Mouse (Mus musculus): ENCODE data around the gene Gm3149. TPM values are rescaled to one million over a fixed set of nuclear protein-coding genes. Genes with fewer than 3 reads are reported as not detected.

The Gm3149 gene
- not detected in 2 replicates for polyA plus RNA-seq (2012; ENCODE audit: low replicate concordance)

DNA sequence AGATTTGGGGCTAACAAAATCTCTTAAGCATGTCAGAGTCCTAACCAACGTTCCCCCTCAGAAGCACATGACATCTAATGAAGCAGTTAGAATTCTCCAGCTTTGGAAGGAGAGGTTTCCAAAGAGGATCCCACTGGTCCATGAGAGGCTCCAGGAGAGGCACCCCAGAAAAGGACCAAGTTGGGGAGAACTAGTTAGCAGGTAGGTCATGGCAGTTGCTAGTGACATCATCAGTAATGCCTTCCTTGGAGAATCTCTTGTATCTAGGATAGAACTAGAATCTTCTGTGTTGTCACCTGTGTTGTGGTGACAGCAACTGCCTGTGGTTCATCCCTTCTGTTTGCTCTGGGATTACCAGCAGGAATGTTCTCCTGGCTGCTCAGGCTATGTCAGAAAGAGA lies at the start of gene Gm3149:
Gene Gm3149 (plus strand): TSS at position 301 of the 400 bp plus-strand sequence.

DNA sequence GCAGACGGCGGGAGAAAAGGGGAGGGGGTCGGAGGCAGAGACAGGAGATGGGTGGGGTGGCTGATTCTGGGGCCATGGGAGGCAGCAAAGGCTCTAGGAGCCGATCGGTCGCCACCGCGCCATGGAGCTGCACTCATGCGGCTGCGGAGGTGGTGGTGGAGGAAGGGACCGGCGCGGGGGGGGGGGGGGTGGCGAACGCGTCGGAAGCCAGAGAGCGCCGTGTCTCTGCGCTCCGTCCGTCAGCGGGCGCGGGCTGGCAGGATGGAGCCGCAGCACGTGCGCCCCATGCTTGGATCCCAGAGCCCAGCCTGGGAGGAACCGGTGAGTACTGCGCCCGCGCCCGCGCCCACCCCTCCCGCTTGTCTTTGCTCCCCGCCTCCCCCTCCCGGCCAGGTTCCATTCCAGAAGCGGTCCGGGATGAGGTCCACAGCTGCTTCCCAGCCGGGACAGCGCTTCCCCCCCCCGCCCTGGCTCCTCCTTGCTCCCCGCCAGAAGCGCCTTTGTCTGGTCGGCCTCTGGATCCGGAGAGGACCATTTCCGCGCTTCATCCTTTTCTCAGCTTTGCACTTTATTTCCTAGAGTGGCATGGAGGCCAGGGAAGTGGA lies 17.5 kb downstream of the Gm3149 start, which contains the start of gene 2610042L04Rik:
Gene 2610042L04Rik (plus strand): TSS at position 288 of the 605 bp plus-strand sequence.

Other genes with a start within 250 kb of the Gm3149 start
- gene Gm3115, start 233.2 kb upstream of the Gm3149 start, polyA plus RNA-seq (2012; ENCODE audit: low replicate concordance) = not detected in 2 replicates
- gene Gm8108, start 206.8 kb upstream of the Gm3149 start, polyA plus RNA-seq (2012; ENCODE audit: low replicate concordance) = not detected in 2 replicates
- gene Gm3127, start 152.3 kb upstream of the Gm3149 start, polyA plus RNA-seq (2012; ENCODE audit: low replicate concordance) = not detected in 2 replicates
- gene Gm2974, start 134.7 kb upstream of the Gm3149 start, polyA plus RNA-seq (2012; ENCODE audit: low replicate concordance) = not detected in 2 replicates
- not detected in 2 replicates for gene Gm3138, start 67.7 kb upstream of the Gm3149 start, polyA plus RNA-seq (2012; ENCODE audit: low replicate concordance)
- not detected in 2 replicates for gene 2610042L04Rik, start 17.5 kb downstream of the Gm3149 start, polyA plus RNA-seq (2012; ENCODE audit: low replicate concordance)
- gene Gm3159, start 80.2 kb downstream of the Gm3149 start, polyA plus RNA-seq (2012; ENCODE audit: low replicate concordance) = not detected in 2 replicates
- not detected in 2 replicates for gene Gm3164, start 98.2 kb downstream of the Gm3149 start, polyA plus RNA-seq (2012; ENCODE audit: low replicate concordance)
- gene Gm3173, start 113.7 kb downstream of the Gm3149 start, polyA plus RNA-seq (2012; ENCODE audit: low replicate concordance) = not detected in 2 replicates
- gene Gm3182, start 164.5 kb downstream of the Gm3149 start, polyA plus RNA-seq (2012; ENCODE audit: low replicate concordance) = not detected in 2 replicates
- gene Gm3047, start 238.1 kb downstream of the Gm3149 start, polyA plus RNA-seq (2012; ENCODE audit: low replicate concordance) = not detected in 2 replicates

Measured in leukemia stem cell, adult 10-12 weeks (primary cell).